Comparison of ENCODE assay signal across 8 mouse cellular contexts in the genomic region with DNA sequence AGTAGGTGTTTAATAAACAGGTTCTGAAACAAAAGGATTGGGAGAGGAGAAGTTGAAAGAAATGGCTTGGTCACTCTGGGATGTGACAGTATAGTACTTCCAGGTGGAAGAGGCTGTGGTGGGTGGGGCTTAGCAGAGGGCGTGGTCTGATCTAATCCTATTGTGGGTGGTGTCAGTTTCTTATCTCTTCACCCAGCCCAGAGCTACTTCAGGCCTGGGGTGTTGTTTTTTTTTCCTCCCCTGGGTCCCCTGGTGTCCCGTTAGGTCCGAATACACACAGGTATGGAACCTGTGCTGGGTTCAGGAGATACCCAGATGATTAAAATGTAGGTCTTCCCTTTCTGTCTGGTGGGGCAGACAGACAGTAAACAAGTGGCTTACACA. TPM values are rescaled to one million over a fixed set of nuclear protein-coding genes. Genes with fewer than 3 reads are reported as not detected.
DNase-seq lines count a peak whose midpoint lies in the region; ATAC-seq lines count a peak whose summit lies in the region.

No protein-coding gene starts in this region.

- H3K4me2 ChIP-seq in intestine, embryonic 14.5 days (ENCODE audit: low read length) = peak overlapping the region; percentile 82
- peak overlapping the region; percentile 99 for H3K4me2 ChIP-seq in liver, embryonic 16.5 days (ENCODE audit: low read depth, low read length)

- H3K4me3 ChIP-seq in intestine, embryonic 14.5 days (ENCODE audit: low read depth, low read length) = no peak overlapping the region
- H3K4me3 ChIP-seq in liver, embryonic 16.5 days (ENCODE audit: low read depth, low read length) = peak overlapping the region; percentile 100

- peaks cover 4% of the 10 kb centered on the region; the same call in 1 of the 2 replicates for H3K36me3 ChIP-seq in intestine, embryonic 14.5 days (ENCODE audit: control insufficient read depth, insufficient read depth, low read length)
- H3K36me3 ChIP-seq in liver, embryonic 16.5 days (ENCODE audit: control insufficient read depth, insufficient read depth) = no peaks in the 10 kb centered on the region

- DNase-seq in B cell, adult 2 months = peak; percentile 48 to 57
- DNase-seq in adrenal gland, postnatal 14 days = peak; percentile 58
- DNase-seq in gastrocnemius, adult 8-10 months (ENCODE audit: low spot score in 2 of 2) = peak; percentile 38 to 55
- DNase-seq in intestine, embryonic 14.5 days (ENCODE audit: low spot score) = no peak
- DNase-seq in retina, embryonic 14.5 days (ENCODE audit: low spot score) = peak; percentile 25
- no peak for DNase-seq in left cerebral cortex, adult 8-10 months (ENCODE audit: low spot score in 2 of 2)
- no peak for DNase-seq in right cerebral cortex, postnatal 36 days (ENCODE audit: low spot score in 2 of 2)

- H3K27me3 ChIP-seq in intestine, embryonic 14.5 days (replicated peaks; ENCODE audit: control insufficient read depth, insufficient read depth, low read length) = no peaks in the 10 kb centered on the region
- H3K27me3 ChIP-seq in liver, embryonic 16.5 days (ENCODE audit: control insufficient read depth, insufficient read depth, low read depth, low read length) = no peaks in the 10 kb centered on the region

- ATAC-seq in intestine, embryonic 14.5 days (replicated peaks; ENCODE audit: low FRiP score, low TSS enrichment, low read depth) = no peak
- ATAC-seq in liver, embryonic 16.5 days (ENCODE audit: low read depth) = peak; percentile 59

- 16% methylated on average over 3 of the region's 3 CpGs for WGBS in intestine, embryonic 14.5 days
- WGBS in liver, embryonic 16.5 days (ENCODE audit: insufficient replicate concordance) = 4% methylated on average over 3 of the region's 3 CpGs

- peak overlapping the region; percentile 94 for H3K27ac ChIP-seq in intestine, embryonic 14.5 days (ENCODE audit: low read depth)
- H3K27ac ChIP-seq in liver, embryonic 16.5 days (ENCODE audit: low read length) = peak overlapping the region; percentile 99

- peaks cover 42% of the 10 kb centered on the region for H3K4me1 ChIP-seq in intestine, embryonic 14.5 days (replicated peaks; ENCODE audit: control insufficient read depth, insufficient read depth, low read length)
- H3K4me1 ChIP-seq in liver, embryonic 16.5 days (ENCODE audit: control insufficient read depth, low read depth, low read length) = peaks cover 43% of the 10 kb centered on the region

- no peak overlapping the region for H3K9ac ChIP-seq in intestine, embryonic 14.5 days (ENCODE audit: low read length)
- peak overlapping the region; percentile 68 for H3K9ac ChIP-seq in liver, embryonic 16.5 days (ENCODE audit: low read depth, low read length)

- no peaks in the 10 kb centered on the region for H3K9me3 ChIP-seq in intestine, embryonic 14.5 days (ENCODE audit: control insufficient read depth, low read length)
- H3K9me3 ChIP-seq in liver, embryonic 16.5 days (replicated peaks; ENCODE audit: control insufficient read depth, low read length) = no peaks in the 10 kb centered on the region

RNA-seq across cellular contexts. Expression of gene Ssbp3, which starts 2.1 kb away (rescaled TPM):
- total RNA-seq in adrenal gland, postnatal 14 days (2021) = 60.6 and 66.3 TPM in 2 replicates
- total RNA-seq in gastrocnemius, adult 8-10 months (2022) = 10 to 100 TPM; 24.0 to 27.1 (median 25.8) TPM
- 73.2 and 76.2 TPM in 2 replicates for polyA plus RNA-seq in intestine, embryonic 14.5 days (2014; fragmentation: Nextera tagmentation; extraction: Ambion mirVana)
- 27.4 and 31.5 TPM in 2 replicates for polyA plus RNA-seq in liver, embryonic 16.5 days (2015; fragmentation: Nextera tagmentation; extraction: Ambion mirVana)
- 100 to 1,000 TPM; 171 to 199 (median 187) TPM for total RNA-seq in left cerebral cortex, adult 8-10 months (2022)

Comparison
In these comparisons a context has a peak if more than half of its experiments do, and no peak if none do; other contexts are left out.
1. DNase-seq: peak in B cell, adult 2 months (2 of 2), adrenal gland, postnatal 14 days (single experiment), gastrocnemius, adult 8-10 months (2 of 2) and retina, embryonic 14.5 days (single experiment); none in intestine, embryonic 14.5 days (single experiment), left cerebral cortex, adult 8-10 months (0 of 2) and right cerebral cortex, postnatal 36 days (0 of 2).